Mouse (Mus musculus): ENCODE measurements around the gene Eef1akmt2.

Gene Eef1akmt2

GRCm38 (mm10) chr7:132852173-132852844 is at the start of gene Eef1akmt2:
TSS of gene Eef1akmt2 (minus strand) at chr7:132852673.
- peak; percentile 78 to 79 for DNase-seq (ENCODE audit: low spot score in 2 of 2)

GRCm38 (mm10) chr7:132900826-132901531 is 48.5 kb upstream of the Eef1akmt2 start:
- DNase-seq (ENCODE audit: low spot score in 2 of 2): no peak

GRCm38 (mm10) chr7:132898234-132898633 is 45.8 kb upstream of the Eef1akmt2 start:
- no peak for DNase-seq (ENCODE audit: low spot score in 2 of 2)

GRCm38 (mm10) chr7:132897258-132897657 is 44.8 kb upstream of the Eef1akmt2 start:
- DNase-seq (ENCODE audit: low spot score in 2 of 2): no peak

- DNase-seq (ENCODE audit: low spot score in 2 of 2): no peak
These were observed 43.8 kb upstream of the Eef1akmt2 start for GRCm38 (mm10) chr7:132896206-132896815.

- DNase-seq (ENCODE audit: low spot score in 2 of 2): no peak
These were observed 42.5 kb upstream of the Eef1akmt2 start for GRCm38 (mm10) chr7:132894841-132895555.

GRCm38 (mm10) chr7:132893336-132893735 is 40.9 kb upstream of the Eef1akmt2 start:
- DNase-seq (ENCODE audit: low spot score in 2 of 2): no peak

GRCm38 (mm10) chr7:132892806-132893205 is 40.3 kb upstream of the Eef1akmt2 start:
- DNase-seq (ENCODE audit: low spot score in 2 of 2): no peak

GRCm38 (mm10) chr7:132892311-132892661 is 39.8 kb upstream of the Eef1akmt2 start:
- no peak for DNase-seq (ENCODE audit: low spot score in 2 of 2)

- DNase-seq (ENCODE audit: low spot score in 2 of 2): no peak
These were observed 39.3 kb upstream of the Eef1akmt2 start for GRCm38 (mm10) chr7:132891561-132892310.

- peak in 1 of 2 experiments; percentile 53 for DNase-seq (ENCODE audit: low spot score in 2 of 2)
These were observed 37.7 kb upstream of the Eef1akmt2 start for GRCm38 (mm10) chr7:132890201-132890600.

- peak in 1 of 2 experiments; percentile 49 for DNase-seq (ENCODE audit: low spot score in 2 of 2)
These were observed 37.2 kb upstream of the Eef1akmt2 start for GRCm38 (mm10) chr7:132889691-132890090.

- DNase-seq (ENCODE audit: low spot score in 2 of 2): peak in 1 of 2 experiments; percentile 29
These were observed 36.2 kb upstream of the Eef1akmt2 start for GRCm38 (mm10) chr7:132888518-132889249.

- no peak for DNase-seq (ENCODE audit: low spot score in 2 of 2)
These were observed 35.6 kb upstream of the Eef1akmt2 start for GRCm38 (mm10) chr7:132888052-132888451.

GRCm38 (mm10) chr7:132887019-132887804 is 34.7 kb upstream of the Eef1akmt2 start:
- no peak for DNase-seq (ENCODE audit: low spot score in 2 of 2)

- no peak for DNase-seq (ENCODE audit: low spot score in 2 of 2)
These were observed 31.6 kb upstream of the Eef1akmt2 start for GRCm38 (mm10) chr7:132884031-132884430.

- no peak for DNase-seq (ENCODE audit: low spot score in 2 of 2)
These were observed 29.9 kb upstream of the Eef1akmt2 start for GRCm38 (mm10) chr7:132882343-132882742.

GRCm38 (mm10) chr7:132880276-132880675 is 27.8 kb upstream of the Eef1akmt2 start:
- no peak for DNase-seq (ENCODE audit: low spot score in 2 of 2)

GRCm38 (mm10) chr7:132875391-132876086 is 23.1 kb upstream of the Eef1akmt2 start:
- no peak for DNase-seq (ENCODE audit: low spot score in 2 of 2)

Data from urinary bladder, postnatal 4 days (tissue).